Mouse (Mus musculus) lung, adult 2 months (tissue): ENCODE measurements around the gene Slmap.

Experiments used
- CTCF ChIP-seq: fragments of 200-500 bp; IDR thresholded peaks from 2 replicates; pipeline ENCODE4 v1.5.1; 2011; ENCODE audit warnings: mild to moderate bottlenecking, low read length, control low read depth; ENCODE audit not compliant: insufficient read depth
- POLR2A ChIP-seq: fragments of 200-500 bp; IDR thresholded peaks from 2 replicates; pipeline ENCODE4 v1.6.1; 2011; ENCODE audit warnings: low read depth, mild to moderate bottlenecking, control low read depth, low read length, borderline replicate concordance; ENCODE audit errors: extremely low read depth

- TF ChIP-seq POLR2A = no peak
- TF ChIP-seq CTCF = no peak
These were observed 14.9 kb downstream of the Slmap start for GRCm38 (mm10) chr14:26519831-26520230.
